Mouse (Mus musculus) testis, adult 2 months (tissue): ENCODE data around the gene Aox4.

Experiments
- CTCF ChIP-seq: fragments of 200-500 bp; IDR thresholded peaks from 2 replicates; pipeline ENCODE4 v1.5.1; 2012; ENCODE audit warnings: low read depth, mild to moderate bottlenecking, inconsistent platforms, low read length, moderate library complexity; ENCODE audit not compliant: control insufficient read depth, insufficient read depth, insufficient replicate concordance
- POLR2A ChIP-seq: fragments of 200-500 bp; IDR thresholded peaks from 2 replicates; pipeline ENCODE4 v1.6.1; 2012; ENCODE audit warnings: low read depth, mild to moderate bottlenecking, inconsistent platforms, low read length, moderate library complexity; ENCODE audit not compliant: control insufficient read depth

- TF ChIP-seq POLR2A (no peak), CTCF (no peak)
Observed at GRCm38 (mm10) chr1:58253466-58253865, 43.3 kb downstream of the Aox4 start.
